Mouse (Mus musculus) duodenum, adult 2 months (tissue): ENCODE results near the gene Arhgap31. TPM values are rescaled to one million over a fixed set of nuclear protein-coding genes. Genes with fewer than 3 reads are reported as not detected.

Experiments used
- polyA plus RNA-seq: library from polyadenylated mRNA; depleted of rRNA; stranded (reverse); fragments of >200 nt; gene quantifications from 2 replicates; pipeline ENCODE4 v1.2.3, GENCODE M21; 2012; ENCODE audit warnings: low replicate concordance; rRNA removed

Gene Arhgap31
- polyA plus RNA-seq, result 1.5 and 1.6 TPM in 2 replicates

DNA sequence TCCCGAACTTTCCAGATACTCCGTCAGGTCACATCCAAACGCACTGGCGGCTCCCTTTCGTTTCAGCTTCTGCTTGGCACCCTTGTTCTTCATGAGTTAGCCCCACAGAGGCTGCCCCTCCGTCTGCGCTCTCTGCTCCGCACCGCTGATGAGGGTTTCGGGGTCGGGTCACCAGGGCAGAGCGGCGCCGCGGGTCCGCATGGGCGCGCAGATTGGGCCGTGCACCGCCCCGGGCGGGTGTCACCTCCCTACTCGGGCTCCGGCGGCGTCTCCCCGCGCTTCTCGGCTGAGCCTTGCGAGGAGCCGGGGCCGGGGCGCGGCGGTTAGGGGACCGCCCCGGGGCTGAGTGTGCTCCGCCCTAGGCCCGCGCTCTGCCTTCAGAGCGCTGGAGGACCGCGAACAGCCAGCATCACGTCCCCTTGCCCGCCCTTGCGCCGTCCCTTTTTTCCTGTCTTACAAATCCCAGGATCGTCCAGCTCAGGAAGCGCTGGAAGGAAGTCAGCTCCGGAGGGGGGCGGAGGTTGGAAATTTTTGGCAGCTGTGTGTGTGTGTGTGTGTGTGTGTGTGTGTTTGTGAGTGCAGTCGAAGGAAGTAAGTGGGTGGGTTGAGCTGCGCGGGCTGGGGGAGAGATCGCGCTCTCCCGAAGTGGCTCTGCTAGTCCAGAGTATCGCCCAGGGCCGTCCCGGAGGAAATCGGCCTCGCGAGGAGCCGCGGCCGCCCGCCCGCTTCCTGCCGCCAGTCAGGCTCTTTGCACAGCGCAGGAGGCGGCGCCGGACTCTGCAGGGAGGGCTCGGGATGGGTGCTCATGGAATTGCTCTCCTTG is at the start of gene Arhgap31:
Gene Arhgap31, minus strand, starts transcription at position 694 of the 823 bp plus-strand sequence.

DNA sequence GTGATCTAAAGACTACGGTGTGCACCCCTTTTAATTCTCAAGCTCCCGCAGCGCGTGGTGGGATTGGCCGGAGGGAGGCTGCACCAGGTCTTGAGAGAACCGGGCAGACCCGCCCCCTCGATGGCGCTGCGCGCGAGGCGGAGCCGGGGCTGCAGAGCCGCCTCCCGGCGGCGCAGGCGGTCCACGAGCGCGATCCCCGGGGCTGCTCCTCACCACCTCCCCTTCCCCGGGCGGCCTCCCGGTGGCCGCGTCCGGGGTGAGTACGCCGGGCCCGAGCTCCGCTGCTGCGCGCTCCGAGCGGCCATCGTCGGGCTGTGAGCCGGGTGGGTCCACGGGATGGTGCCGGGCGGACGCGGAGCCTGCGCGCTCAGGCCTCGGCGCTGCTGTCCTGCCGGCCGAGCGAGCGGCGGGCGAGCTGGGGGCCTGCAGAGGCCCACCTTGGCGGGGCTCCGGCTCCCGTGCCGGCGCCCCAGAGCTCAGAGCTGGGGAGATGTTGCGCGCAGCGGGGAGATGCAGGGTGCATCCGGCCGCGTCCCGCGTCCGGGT is 29.1 kb upstream of the Arhgap31 start, which contains the start of gene B4galt4:
Gene B4galt4, plus strand, starts transcription at position 152 of the 546 bp plus-strand sequence.

DNA sequence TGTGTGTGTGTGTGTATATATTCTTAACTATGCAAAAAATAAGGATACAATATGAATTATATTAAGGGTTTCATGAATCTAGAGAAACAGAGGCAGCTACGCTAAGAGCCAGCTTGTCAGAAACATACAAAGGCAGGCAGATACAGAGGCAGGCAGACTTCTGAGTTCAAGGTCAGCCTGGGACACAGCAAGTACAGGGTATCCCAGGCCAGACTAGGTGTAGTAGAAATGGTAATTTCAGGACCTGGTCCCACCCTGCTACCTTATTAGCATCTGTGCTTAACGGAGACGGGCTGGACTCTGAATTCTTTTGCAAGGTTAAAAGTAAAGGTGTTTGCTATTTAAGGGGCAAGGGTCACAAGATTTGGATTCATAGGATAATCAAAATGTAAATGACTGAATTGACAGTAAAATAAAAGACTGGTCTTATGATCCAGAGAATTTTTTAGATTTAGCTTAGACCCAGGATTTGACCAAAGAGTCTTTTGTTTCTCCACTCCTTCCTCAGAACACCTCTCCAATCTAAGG is 154.8 kb downstream of the Arhgap31 start, which contains the start of gene Tmem39a:
Gene Tmem39a, plus strand, starts transcription at position 478 of the 528 bp plus-strand sequence.

DNA sequence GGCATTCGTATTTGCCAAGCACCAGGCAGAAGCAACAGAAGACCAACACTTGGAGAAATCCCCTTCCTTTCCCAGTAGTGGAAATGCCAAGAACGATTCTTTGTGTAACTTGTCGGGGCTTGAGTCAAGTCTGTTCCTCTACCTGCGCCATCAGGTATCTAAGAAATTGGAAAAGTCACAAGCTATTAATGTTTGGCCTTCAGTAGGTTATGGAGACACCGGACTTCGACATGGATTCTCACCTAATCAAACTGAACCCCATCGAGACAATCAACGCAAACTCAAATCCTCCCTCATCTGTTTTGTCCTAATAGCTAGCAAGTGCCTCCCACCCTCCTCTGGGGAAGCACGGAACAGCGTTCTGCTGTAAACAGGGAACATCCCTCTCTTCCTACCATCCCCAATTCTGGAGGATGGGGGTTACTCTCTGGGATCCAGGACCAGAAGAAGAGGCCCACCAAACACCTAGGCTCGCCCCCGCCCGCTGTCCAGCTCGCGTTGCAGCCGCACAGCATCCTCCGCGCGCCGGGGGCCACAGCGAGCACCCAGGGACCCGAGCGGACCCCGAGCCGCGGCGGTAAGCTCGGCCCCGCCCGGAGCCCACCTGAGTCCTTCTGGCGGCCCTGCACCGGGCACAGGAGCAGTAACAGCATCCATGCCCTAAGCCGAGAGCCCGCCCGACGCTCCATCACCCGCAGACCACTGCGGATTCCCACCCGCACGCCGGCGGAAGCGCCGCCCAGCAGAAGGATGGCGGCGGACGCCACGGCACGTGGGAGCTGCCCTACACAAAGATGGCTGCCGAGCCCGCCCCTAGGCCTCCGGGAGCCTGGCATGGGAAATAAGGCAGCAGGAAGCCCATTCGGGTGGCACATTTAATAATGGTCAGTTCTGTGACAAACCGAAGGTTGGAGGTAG is 163.3 kb downstream of the Arhgap31 start, which contains the start of gene Poglut1:
Gene Poglut1, minus strand, starts transcription at position 780 of the 918 bp plus-strand sequence.

Other genes starting within 250 kb of the Arhgap31 start
- gene Timmdc1, start 190.6 kb downstream of the Arhgap31 start, polyA plus RNA-seq, result 25.8 and 39.0 TPM in 2 replicates
- 3.4 and 4.8 TPM in 2 replicates for gene Poglut1, start 163.0 kb downstream of the Arhgap31 start, polyA plus RNA-seq
- gene Tmem39a, start 154.6 kb downstream of the Arhgap31 start, polyA plus RNA-seq, result 21.6 and 26.9 TPM in 2 replicates
- gene B4galt4, start 29.0 kb upstream of the Arhgap31 start, polyA plus RNA-seq, result 8.3 and 10.1 TPM in 2 replicates
- 2.2 and 3.0 TPM in 2 replicates for gene Upk1b, start 87.1 kb upstream of the Arhgap31 start, polyA plus RNA-seq
- gene 4930435E12Rik, start 115.5 kb upstream of the Arhgap31 start, polyA plus RNA-seq, result not detected in 2 replicates
- 0.06 and 0.28 TPM in 2 replicates for gene Igsf11, start 179.4 kb upstream of the Arhgap31 start, polyA plus RNA-seq